Mouse (Mus musculus) liver, postnatal 0 days (tissue): Measurements from ENCODE around the gene Mug2.

Source experiments
- CTCF ChIP-seq: sonication (generic); IDR thresholded peaks from 2 replicates; pipeline ENCODE4 v1.5.1; 2016; ENCODE audit warnings: antibody characterized with exemption, low read depth
- EP300 ChIP-seq: IDR thresholded peaks from 2 replicates; pipeline ENCODE4 v1.6.1; 2016; ENCODE audit warnings: antibody characterized with exemption, low read depth, mild to moderate bottlenecking

DNA sequence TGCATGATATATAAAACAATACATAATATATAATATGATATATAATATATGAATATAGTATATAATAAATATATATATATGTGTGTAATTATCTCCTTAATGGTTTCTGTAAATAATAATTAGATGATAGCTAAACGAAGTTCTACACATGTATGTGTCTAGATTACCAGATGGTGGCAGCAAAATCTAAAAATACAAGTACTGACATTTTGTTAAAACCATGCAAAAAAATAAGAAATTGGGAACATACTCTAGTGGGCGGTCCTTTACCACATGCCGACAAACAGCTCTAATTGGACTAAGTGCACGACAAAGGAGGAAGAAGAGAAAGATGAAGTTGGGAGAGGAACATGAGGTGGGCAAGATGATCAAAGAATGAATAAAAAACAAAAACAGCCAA is 94.3 kb downstream of the Mug2 start:
- no peak for TF ChIP-seq CTCF
- no peak for TF ChIP-seq EP300
